Mouse (Mus musculus) myocyte (in vitro differentiated cells): ENCODE measurements around the gene Pphln1.

ENCODE experiments used
- POLR2A ChIP-seq: IDR thresholded peaks from one replicate; pipeline ENCODE4 v1.6.1; 2011; ENCODE audit warnings: low read depth, mild to moderate bottlenecking, control low read depth, moderate library complexity; ENCODE audit not compliant: insufficient read length
- SRF ChIP-seq: IDR thresholded peaks from one replicate; pipeline ENCODE4 v1.6.1; 2011; ENCODE audit warnings: low read depth; ENCODE audit not compliant: control insufficient read depth, insufficient read length

GRCm38 (mm10) chr15:93477729-93478128 is 79.6 kb downstream of the Pphln1 start:
- TF ChIP-seq SRF (no peak), POLR2A (no peak)
